Mouse (Mus musculus): ENCODE data around the gene Ssr2. TPM values are rescaled to one million over a fixed set of nuclear protein-coding genes. Genes with fewer than 3 reads are reported as not detected.

Gene Ssr2
- total and polyA plus RNA-seq, 2 experiments from 2014 or later: 196 to 236 TPM

GRCm38 (mm10) chr3:88535005-88535404 lies 40.7 kb upstream of the Ssr2 start:
- Histone ChIP-seq H3K9ac (replicated peaks; ENCODE audit: low read length, poor library complexity, severe bottlenecking) (peak overlapping the region; percentile 45), H3K27me3 (ENCODE audit: insufficient read depth, low read length) (no peaks in the 10 kb centered on the region), H3K4me3 (ENCODE audit: low read depth, low read length) (peak overlapping the region; percentile 48), H3K36me3 (ENCODE audit: insufficient read depth, low read length) (peaks cover 23% of the 10 kb centered on the region), H3K27ac (ENCODE audit: low read depth, low read length) (peak overlapping the region; percentile 27; the same call in 1 of the 2 replicates), H3K4me1 (ENCODE audit: insufficient read depth, low read length) (peaks cover 24% of the 10 kb centered on the region), H3K9me3 (ENCODE audit: low read length) (no peaks in the 10 kb centered on the region), H3K4me2 (ENCODE audit: low read depth, low read length, poor library complexity, severe bottlenecking) (peak overlapping the region; percentile 84)
- WGBS: 11% methylated on average over 3 of the region's 3 CpGs
- DNase-seq (ENCODE audit: low spot score): no peak
- ATAC-seq (ENCODE audit: low FRiP score): no peak
- no peak for TF ChIP-seq CTCF (IDR thresholded peaks at IDR 0.05)

- no peaks in the 10 kb centered on the region for H3K9me3 ChIP-seq (ENCODE audit: low read length)
- ATAC-seq (ENCODE audit: low FRiP score) (no peak), DNase-seq (ENCODE audit: low spot score) (no peak)
- peak overlapping the region; percentile 84 for H3K4me2 ChIP-seq (ENCODE audit: low read depth, low read length, poor library complexity, severe bottlenecking)
- H3K36me3 ChIP-seq (ENCODE audit: insufficient read depth, low read length): peaks cover 23% of the 10 kb centered on the region
- peak overlapping the region; percentile 43; the same call in 1 of the 2 replicates for H3K27ac ChIP-seq (ENCODE audit: low read depth, low read length)
- H3K9ac ChIP-seq (replicated peaks; ENCODE audit: low read length, poor library complexity, severe bottlenecking): peak overlapping the region; percentile 45
- peaks cover 19% of the 10 kb centered on the region for H3K4me1 ChIP-seq (ENCODE audit: insufficient read depth, low read length)
- no peak for TF ChIP-seq CTCF (IDR thresholded peaks at IDR 0.05)
- WGBS: 22% methylated on average over 4 of the region's 4 CpGs
- peak overlapping the region; percentile 48 for H3K4me3 ChIP-seq (ENCODE audit: low read depth, low read length)
- no peaks in the 10 kb centered on the region for H3K27me3 ChIP-seq (ENCODE audit: insufficient read depth, low read length)
Observed at GRCm38 (mm10) chr3:88535527-88535926, 40.1 kb upstream of the Ssr2 start.

GRCm38 (mm10) chr3:88536103-88536930 lies 39.4 kb upstream of the Ssr2 start:
- Histone ChIP-seq H3K36me3 (ENCODE audit: insufficient read depth, low read length) (peaks cover 23% of the 10 kb centered on the region), H3K4me1 (ENCODE audit: insufficient read depth, low read length) (peaks cover 19% of the 10 kb centered on the region), H3K9me3 (ENCODE audit: low read length) (no peaks in the 10 kb centered on the region), H3K27me3 (ENCODE audit: insufficient read depth, low read length) (no peaks in the 10 kb centered on the region), H3K4me2 (ENCODE audit: low read depth, low read length, poor library complexity, severe bottlenecking) (peak overlapping the region; percentile 84), H3K27ac (ENCODE audit: low read depth, low read length) (peak overlapping the region; percentile 48), H3K9ac (replicated peaks; ENCODE audit: low read length, poor library complexity, severe bottlenecking) (peak overlapping the region; percentile 44), H3K4me3 (ENCODE audit: low read depth, low read length) (peak overlapping the region; percentile 48)
- no peak for ATAC-seq (ENCODE audit: low FRiP score)
- DNase-seq (ENCODE audit: low spot score): peak; percentile 63
- 2% methylated on average over 63 of the region's 64 CpGs for WGBS
- no peak for TF ChIP-seq CTCF (IDR thresholded peaks at IDR 0.05)

GRCm38 (mm10) chr3:88537146-88537545 lies 38.5 kb upstream of the Ssr2 start:
- Histone ChIP-seq H3K4me3 (ENCODE audit: low read depth, low read length) (peak overlapping the region; percentile 48; the same call in 1 of the 2 replicates), H3K4me1 (ENCODE audit: insufficient read depth, low read length) (peaks cover 19% of the 10 kb centered on the region), H3K27ac (ENCODE audit: low read depth, low read length) (peak overlapping the region; percentile 48), H3K4me2 (ENCODE audit: low read depth, low read length, poor library complexity, severe bottlenecking) (no peak overlapping the region), H3K9me3 (ENCODE audit: low read length) (no peaks in the 10 kb centered on the region), H3K27me3 (ENCODE audit: insufficient read depth, low read length) (no peaks in the 10 kb centered on the region), H3K9ac (replicated peaks; ENCODE audit: low read length, poor library complexity, severe bottlenecking) (0 out of 2 replicates have a peak overlapping the region, but pooled peaks have one; percentile 44), H3K36me3 (ENCODE audit: insufficient read depth, low read length) (peaks cover 23% of the 10 kb centered on the region)
- WGBS: 42% methylated on average over 6 of the region's 6 CpGs
- no peak for TF ChIP-seq CTCF (IDR thresholded peaks at IDR 0.05)
- DNase-seq (ENCODE audit: low spot score) (no peak), ATAC-seq (ENCODE audit: low FRiP score) (no peak)

DNA sequence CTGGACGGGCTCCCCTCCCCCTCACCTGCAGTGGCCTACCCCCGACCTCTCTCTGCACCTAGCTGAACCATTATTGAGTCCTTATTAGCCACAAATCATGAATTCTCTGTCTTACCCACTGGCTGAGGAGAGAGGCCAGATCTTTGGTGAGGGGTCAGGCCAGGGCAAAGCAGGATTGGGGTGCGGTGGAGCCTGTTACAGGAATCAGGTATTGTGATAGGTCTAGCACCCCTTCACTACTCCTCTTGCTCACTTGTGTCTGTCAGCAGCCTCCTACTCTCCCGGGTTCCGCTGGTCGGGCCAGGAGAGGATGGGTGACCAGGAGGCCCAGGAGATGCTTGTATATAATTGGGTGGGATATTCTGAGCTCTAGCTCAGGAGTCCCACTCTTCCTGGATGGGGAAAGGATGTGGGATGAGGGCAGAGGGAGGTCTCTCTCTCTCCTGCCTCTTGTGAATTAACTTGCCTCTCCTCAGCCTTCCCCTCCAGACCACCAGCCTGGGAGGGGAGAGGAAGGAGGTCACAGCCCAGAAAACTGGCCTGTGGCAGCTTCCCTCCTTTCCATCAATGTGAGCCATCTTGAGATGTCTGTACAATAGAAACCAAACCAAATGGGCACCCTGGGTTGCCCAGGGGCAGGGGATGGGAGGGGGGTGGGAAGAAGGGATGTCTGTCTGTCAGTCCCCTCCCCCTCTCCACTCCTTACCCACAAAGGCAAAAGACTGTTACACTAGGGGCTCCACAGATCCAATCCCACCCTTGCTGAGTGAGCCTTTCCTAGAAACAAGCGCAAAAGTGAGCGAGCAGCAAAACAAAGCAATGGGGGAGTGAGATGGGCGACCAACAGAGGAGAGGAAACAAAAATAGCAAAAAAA lies 37.2 kb upstream of the Ssr2 start:
- Histone ChIP-seq H3K36me3 (ENCODE audit: insufficient read depth, low read length) (peaks cover 23% of the 10 kb centered on the region), H3K4me3 (ENCODE audit: low read depth, low read length) (no peak overlapping the region), H3K9ac (replicated peaks; ENCODE audit: low read length, poor library complexity, severe bottlenecking) (no peak overlapping the region; the same call in 1 of the 2 replicates), H3K4me2 (ENCODE audit: low read depth, low read length, poor library complexity, severe bottlenecking) (no peak overlapping the region), H3K4me1 (ENCODE audit: insufficient read depth, low read length) (peaks cover 19% of the 10 kb centered on the region), H3K27ac (ENCODE audit: low read depth, low read length) (peak overlapping the region; percentile 34), H3K9me3 (ENCODE audit: low read length) (no peaks in the 10 kb centered on the region), H3K27me3 (ENCODE audit: insufficient read depth, low read length) (no peaks in the 10 kb centered on the region)
- TF ChIP-seq CTCF (IDR thresholded peaks at IDR 0.05): no peak
- 18% methylated on average over 9 of the region's 9 CpGs for WGBS
- DNase-seq (ENCODE audit: low spot score) (no peak), ATAC-seq (ENCODE audit: low FRiP score) (no peak)
